Mouse (Mus musculus) left cerebral cortex, adult 8-10 months (tissue): ENCODE measurements around the gene Srp68. TPM values are rescaled to one million over a fixed set of nuclear protein-coding genes. Genes with fewer than 3 reads are reported as not detected.

Source experiments
- DNase-seq, 2 experiments: peaks; one replicate each; pipeline ENCODE4 v3.0.0; 2022; ENCODE audit warnings: low spot score in 2 of 2
- total RNA-seq, 4 experiments: library from RNA; stranded (reverse); gene quantifications; 2 replicates each; pipeline ENCODE4 v1.2.4; 2022

Gene Srp68
- 10 to 100 TPM; 66.5 to 72.8 (median 70.5) TPM for total RNA-seq

DNA sequence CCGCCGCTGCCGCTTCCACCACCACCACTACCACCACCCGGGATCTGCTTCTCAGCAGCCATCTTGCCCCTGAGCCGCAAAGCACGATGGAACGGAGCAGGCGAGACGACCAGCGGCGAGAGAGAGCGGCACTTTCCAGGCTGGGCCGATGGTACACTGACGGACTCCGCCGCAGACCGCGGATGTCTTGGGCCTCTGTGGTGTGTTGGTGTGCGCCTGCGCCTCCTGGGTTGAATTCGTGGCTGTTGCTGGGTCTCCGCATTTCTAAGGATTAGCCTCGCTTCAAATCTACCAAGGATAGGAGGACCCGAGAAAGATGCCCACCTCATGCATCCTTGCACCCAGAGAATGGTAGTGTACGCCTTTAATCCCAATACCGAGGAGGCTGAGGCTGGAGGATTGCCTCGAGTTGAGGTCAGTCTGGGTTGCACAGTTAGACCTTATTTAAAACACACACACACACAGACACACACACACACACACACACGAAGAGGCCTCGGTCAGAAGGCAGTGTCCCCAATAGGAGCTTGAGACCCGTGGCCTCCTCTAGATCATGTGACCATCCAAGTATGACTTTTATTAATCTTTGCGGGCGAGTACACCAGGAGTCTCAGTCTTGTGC is at the start of gene Srp68:
TSS of gene Srp68 (minus strand) at position 173 of the 622 bp plus-strand sequence.
- DNase-seq, result peak; percentile 89 to 90

- peak in 1 of 2 experiments; percentile 88 for DNase-seq
Observed at GRCm38 (mm10) chr11:116318719-116319659, 45.0 kb upstream of the Srp68 start.

DNA sequence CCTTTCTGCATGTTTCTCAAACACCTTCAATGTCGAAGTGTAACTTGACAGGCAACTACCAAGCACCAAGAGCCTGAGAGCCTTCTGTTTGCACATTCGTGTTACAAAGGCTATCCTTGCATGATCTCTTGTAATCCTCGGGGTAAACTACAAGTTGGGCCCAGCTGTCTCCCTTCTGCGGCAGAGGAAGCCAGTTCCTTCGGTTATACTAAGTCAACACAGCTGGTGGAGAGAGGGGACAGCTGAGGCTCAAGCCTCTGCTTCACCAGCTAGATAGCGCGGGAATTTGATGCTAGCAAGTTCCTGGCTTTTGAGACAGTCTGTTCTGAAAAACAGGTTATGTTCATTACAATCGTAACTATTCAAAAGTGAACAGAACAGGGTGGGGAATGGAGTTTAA is 38.3 kb upstream of the Srp68 start:
- DNase-seq, result no peak

- no peak for DNase-seq
Observed at GRCm38 (mm10) chr11:116311169-116311568, 37.2 kb upstream of the Srp68 start.

DNA sequence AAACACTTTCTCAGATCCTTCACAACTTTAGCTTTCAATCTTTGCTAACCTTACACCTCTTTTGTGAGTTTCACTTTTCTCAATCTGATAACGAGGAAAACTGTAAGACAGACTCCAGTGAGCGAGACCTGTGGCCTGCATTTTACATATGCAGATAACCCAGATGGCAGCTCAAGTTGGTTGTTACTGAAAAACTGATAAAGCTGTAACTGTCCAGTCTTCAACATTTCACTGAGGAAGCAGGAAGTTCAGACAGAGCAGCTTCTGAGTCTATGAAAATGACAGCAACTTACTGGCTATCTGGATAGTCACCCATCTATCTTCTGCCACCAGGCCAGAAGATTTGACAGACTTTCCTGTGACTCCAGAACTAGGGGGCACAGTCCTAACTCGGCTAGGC is 35.6 kb upstream of the Srp68 start:
- no peak for DNase-seq

DNA sequence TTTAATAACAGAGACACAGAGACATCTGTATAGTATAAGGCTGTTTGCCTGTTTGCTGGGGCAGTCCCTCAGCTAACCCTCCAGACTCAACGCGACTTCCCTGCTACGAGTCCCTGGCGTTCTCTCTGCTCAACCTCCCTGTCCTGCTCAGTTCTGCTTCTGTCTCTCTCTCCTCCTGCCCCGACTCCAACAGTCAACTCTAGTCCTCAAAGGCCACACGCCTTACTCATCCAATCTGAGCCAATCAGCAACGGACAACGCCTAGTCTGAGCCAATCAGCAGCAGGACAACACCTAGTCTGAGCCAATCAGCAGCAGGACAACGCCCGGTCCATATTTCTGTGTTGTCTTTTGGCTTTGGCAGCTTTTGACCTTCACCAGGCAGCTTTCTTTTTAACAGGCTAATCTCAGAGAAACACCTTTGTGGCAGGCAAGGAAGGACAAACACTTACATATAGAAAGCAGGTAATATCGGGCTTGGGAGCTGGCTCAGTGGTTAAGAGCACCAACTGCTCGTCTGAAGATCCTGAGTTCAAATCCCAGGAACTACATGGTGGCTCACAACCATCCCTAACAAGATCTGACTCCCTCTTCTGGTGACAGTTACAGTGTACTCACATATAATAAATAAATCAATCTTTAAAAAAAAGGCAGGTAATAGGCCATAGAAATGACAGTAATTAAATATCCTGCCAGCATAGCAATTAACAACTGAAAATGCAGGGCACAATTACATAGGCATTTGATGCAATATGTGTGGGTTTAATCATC is 33.9 kb upstream of the Srp68 start:
- DNase-seq, result no peak

- no peak for DNase-seq
Observed at GRCm38 (mm10) chr11:116307019-116307725, 33.2 kb upstream of the Srp68 start, which contains the start of gene Exoc7. Gene Exoc7 (minus strand): TSS chr11:116307233.

GRCm38 (mm10) chr11:116306126-116306982 is 32.3 kb upstream of the Srp68 start:
- peak; percentile 73 to 89 for DNase-seq

GRCm38 (mm10) chr11:116305423-116305822 is 31.4 kb upstream of the Srp68 start:
- no peak for DNase-seq

DNA sequence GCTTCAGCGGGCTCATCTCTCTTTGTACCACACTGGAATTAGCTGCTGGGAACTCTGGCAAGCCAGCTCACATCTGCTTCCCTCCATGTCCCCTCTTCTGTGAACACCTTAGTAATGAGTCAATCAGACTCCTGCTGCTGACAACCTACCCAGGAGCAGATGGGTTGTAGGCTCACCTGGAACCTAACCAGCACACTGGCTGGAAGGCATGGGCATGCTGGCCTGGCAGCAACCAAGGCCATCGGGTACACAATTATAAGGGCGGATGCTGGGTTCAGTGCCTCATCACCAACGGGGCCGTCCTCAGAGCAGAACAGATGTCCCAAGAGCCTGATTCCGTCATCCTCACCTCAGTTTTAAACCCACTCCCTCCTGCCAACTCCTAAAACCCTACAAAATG is 24.6 kb upstream of the Srp68 start:
- DNase-seq, result no peak

GRCm38 (mm10) chr11:116298221-116298620 is 24.2 kb upstream of the Srp68 start:
- no peak for DNase-seq

DNA sequence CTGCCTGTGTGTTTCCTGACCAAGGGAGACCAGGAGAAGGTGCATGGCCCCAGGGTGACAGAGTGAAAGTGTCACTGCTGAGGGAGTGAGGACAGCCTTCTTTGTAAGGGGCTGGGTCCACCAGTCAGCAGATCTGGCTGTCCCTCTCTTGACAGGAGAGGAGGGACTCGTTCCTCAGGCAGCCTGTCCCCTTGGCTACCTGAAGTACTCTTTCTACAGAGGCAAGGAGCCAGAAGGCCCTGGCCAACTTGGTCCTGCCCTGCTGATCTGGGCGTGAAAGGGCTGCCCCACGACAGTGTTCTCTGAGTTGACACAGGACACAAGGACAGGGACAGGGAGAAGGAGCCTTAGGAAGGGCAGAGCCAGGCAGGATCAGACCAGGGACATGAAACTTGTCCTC is 23.0 kb upstream of the Srp68 start:
- DNase-seq, result no peak

DNA sequence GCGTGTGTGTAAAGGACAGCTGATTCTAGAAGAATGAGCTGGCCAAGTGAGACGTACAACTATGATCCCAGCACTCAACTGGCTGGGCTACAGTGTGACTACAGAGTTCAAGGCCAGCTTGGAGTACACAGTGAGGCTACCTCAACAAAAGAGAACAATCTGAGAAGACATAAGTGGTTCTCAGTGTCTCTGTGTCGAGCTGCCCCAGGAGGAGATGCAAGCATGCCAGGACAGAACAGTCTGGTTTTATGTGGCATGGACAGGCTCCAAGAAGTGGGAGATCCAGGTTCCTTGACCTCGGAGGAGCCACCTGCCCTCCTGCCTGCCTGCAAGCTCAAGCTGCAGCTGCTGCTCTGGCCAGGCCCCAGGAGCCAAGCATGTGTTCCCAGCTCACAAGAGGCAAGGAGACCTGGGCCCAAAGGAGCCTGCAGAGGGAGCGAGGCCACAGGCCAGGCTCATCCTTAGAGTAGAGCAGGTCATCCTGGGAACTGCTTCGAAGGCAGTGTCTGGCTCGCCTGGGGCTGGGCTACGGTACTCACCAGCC is 22.2 kb upstream of the Srp68 start:
- DNase-seq, result no peak

DNA sequence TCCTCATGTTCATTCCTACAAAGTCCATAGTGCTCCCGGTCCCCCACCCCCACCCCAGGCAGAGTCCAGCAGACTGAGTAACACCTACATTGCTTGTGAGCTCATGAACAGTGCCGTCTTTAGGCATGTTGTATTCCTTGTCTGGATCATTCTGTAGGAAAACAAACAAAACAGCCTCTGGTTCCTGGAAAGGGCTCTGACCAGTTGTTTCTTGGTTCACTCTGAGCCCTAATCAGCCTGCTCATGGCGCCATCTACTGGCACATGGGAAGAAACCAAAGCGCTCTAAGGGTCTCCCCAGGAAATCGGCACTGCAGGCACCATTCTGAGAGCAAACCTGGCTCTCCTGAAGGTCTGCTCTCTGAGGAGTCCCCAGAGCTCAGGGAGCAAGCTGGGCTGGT is 20.3 kb upstream of the Srp68 start:
- no peak for DNase-seq

GRCm38 (mm10) chr11:116293538-116294137 is 19.6 kb upstream of the Srp68 start:
- DNase-seq, result no peak

DNA sequence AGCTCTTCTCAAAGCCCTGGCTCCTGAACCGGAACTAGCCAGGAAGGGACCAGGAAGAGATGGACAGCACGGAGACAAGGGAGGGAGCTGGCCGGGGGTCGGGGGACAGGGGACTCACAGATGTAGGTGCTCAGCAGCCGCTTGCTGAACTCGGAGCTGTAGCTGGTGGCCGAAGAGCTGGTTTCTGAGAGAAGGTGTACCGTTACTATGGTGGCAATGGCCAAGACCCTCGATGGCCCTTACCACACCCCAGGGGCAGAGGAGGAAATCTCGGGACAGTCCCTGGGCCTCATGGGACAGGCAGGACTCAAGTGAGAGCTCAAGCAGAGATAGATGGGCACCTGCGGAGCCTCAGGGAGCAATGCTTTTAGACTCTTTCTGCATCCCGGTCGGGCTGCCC is 18.4 kb upstream of the Srp68 start:
- DNase-seq, result no peak

DNA sequence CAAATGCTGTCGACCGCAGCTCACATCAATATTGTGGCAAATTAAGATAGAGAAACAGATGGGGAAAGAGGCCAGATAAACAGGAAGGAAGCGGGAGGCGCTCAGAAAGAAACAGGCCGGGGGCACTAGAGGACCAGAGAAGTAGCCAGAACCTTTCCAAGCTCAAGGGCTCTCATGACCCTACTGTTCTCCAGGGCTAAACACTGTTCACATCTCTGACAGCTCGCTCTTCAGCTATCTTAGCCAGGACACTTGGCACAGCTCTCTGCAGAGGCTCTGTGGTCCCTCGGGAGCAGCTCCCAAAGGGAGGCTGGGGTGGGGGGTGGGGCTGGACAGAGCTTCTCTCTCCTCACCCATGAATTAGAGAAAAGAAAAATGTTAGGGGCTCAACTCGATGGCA is 16.5 kb upstream of the Srp68 start:
- no peak for DNase-seq

GRCm38 (mm10) chr11:116287351-116287750 is 13.3 kb upstream of the Srp68 start:
- DNase-seq, result no peak

GRCm38 (mm10) chr11:116285770-116286191 is 11.8 kb upstream of the Srp68 start:
- no peak for DNase-seq
